Mouse (Mus musculus) heart, postnatal 0 days (tissue): ENCODE data around the gene Gm3239.
"Not testable (repeated sequence)": the region's sequence is repeated elsewhere in the genome, so short reads cannot be mapped to it uniquely, and the experiment has no call there.

ENCODE experiments used
- CTCF ChIP-seq: IDR thresholded peaks from 2 replicates; pipeline ENCODE4 v1.5.1; 2016; ENCODE audit warnings: antibody characterized with exemption, control low read depth, low read depth
- EP300 ChIP-seq: IDR thresholded peaks from 2 replicates; pipeline ENCODE4 v1.6.1; 2016; ENCODE audit warnings: antibody characterized with exemption, low read depth

DNA sequence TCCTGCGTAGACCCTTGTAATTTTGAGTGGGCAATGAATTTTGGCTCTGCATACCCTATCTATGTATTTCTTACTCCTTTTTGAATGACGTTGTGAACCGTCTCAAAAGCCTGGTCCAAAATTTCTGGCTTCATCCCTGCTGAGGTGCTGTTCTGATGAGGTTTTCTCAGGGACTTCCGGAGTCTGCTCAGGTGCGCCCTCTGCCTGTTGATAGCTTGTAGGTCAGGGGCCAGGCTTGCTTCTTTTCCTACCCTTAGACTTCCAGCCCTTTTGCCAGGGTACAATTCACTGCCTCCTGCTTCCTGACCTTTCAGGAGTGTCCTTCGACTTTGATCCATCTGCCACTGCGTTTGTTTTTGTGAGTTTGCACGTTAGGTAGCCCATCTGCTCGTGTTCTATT is 13.7 kb upstream of the Gm3239 start:
- not testable (repeated sequence) for TF ChIP-seq EP300
- TF ChIP-seq CTCF, result peak; percentile 37
